Mouse (Mus musculus) erythroblast, embryonic 14.5 days (primary cell): ENCODE results near the gene Olfr464. TPM values are rescaled to one million over a fixed set of nuclear protein-coding genes. Genes with fewer than 3 reads are reported as not detected.

ENCODE experiments used
- H3K27me3 ChIP-seq: 2 replicates; pipeline ENCODE4 v1.6.1; 2012; ENCODE audit warnings: inconsistent platforms; ENCODE audit not compliant: control insufficient read depth
- H3K36me3 ChIP-seq: 2 replicates; pipeline ENCODE4 v1.6.1; 2012; ENCODE audit warnings: mild to moderate bottlenecking, inconsistent platforms; ENCODE audit not compliant: control insufficient read depth
- H3K4me1 ChIP-seq: 2 replicates; pipeline ENCODE4 v1.6.1; 2012; ENCODE audit warnings: inconsistent platforms; ENCODE audit not compliant: control insufficient read depth
- H3K4me3 ChIP-seq: replicated peaks from 2 replicates; pipeline ENCODE3; 2012; ENCODE audit warnings: moderate library complexity, mild to moderate bottlenecking, inconsistent platforms
- H3K9me3 ChIP-seq: 2 replicates; pipeline ENCODE4 v1.6.1; 2012; ENCODE audit warnings: low read length, inconsistent platforms, mixed read lengths; ENCODE audit not compliant: control insufficient read depth
- GATA1 ChIP-seq: IDR thresholded peaks from 2 replicates; pipeline ENCODE4 v1.6.1; 2012; ENCODE audit warnings: low read length, inconsistent platforms, mixed read lengths
- TAL1 ChIP-seq: IDR thresholded peaks from 3 replicates; pipeline ENCODE4 v1.6.1; 2012; ENCODE audit warnings: low read length, inconsistent platforms, mixed read lengths
- polyA plus RNA-seq: library from polyadenylated mRNA; stranded (reverse); fragments of >175 nt; gene quantifications from 2 replicates; pipeline ENCODE4 v1.2.3, GENCODE M21; 2012

The Olfr464 gene
- polyA plus RNA-seq, 1 experiment = not detected

GRCm38 (mm10) chr11:87930348-87930747 is 9.6 kb upstream of the Olfr464 start:
- Histone ChIP-seq H3K27me3 (no peaks in the 10 kb centered on the region), H3K4me1 (no peaks in the 10 kb centered on the region), H3K4me3 (no peak overlapping the region), H3K36me3 (no peaks in the 10 kb centered on the region), H3K9me3 (no peaks in the 10 kb centered on the region)
- TF ChIP-seq GATA1 (no peak), TAL1 (no peak)

GRCm38 (mm10) chr11:87920301-87920700 is 466 bp downstream of the Olfr464 start:
- H3K4me1 ChIP-seq = no peaks in the 10 kb centered on the region
- no peaks in the 10 kb centered on the region for H3K36me3 ChIP-seq
- H3K9me3 ChIP-seq = no peaks in the 10 kb centered on the region
- H3K4me3 ChIP-seq = no peak overlapping the region
- H3K27me3 ChIP-seq = no peaks in the 10 kb centered on the region
- no peak for TF ChIP-seq TAL1
- TF ChIP-seq GATA1 = no peak

GRCm38 (mm10) chr11:87916005-87916404 is 4.8 kb downstream of the Olfr464 start:
- Histone ChIP-seq H3K4me1 (no peaks in the 10 kb centered on the region), H3K36me3 (no peaks in the 10 kb centered on the region), H3K27me3 (no peaks in the 10 kb centered on the region), H3K4me3 (no peak overlapping the region), H3K9me3 (no peaks in the 10 kb centered on the region)
- TF ChIP-seq GATA1 (no peak), TAL1 (no peak)

GRCm38 (mm10) chr11:87904331-87904730 is 16.4 kb downstream of the Olfr464 start:
- TF ChIP-seq GATA1 = no peak
- no peak for TF ChIP-seq TAL1
- no peaks in the 10 kb centered on the region for H3K4me1 ChIP-seq
- no peaks in the 10 kb centered on the region for H3K9me3 ChIP-seq
- no peaks in the 10 kb centered on the region for H3K36me3 ChIP-seq
- H3K4me3 ChIP-seq = no peak overlapping the region
- no peaks in the 10 kb centered on the region for H3K27me3 ChIP-seq

GRCm38 (mm10) chr11:87897287-87897686 is 23.5 kb downstream of the Olfr464 start, which contains the start of gene Olfr463:
Olfr463 (minus strand) TSS chr11:87897387.
- TF ChIP-seq TAL1 = no peak
- no peak for TF ChIP-seq GATA1
- Histone ChIP-seq H3K4me3 (no peak within 1 kb of the TSS), H3K9me3 (no peaks in the 10 kb centered on the region)

GRCm38 (mm10) chr11:87892168-87892567 is 28.6 kb downstream of the Olfr464 start, which contains the start of gene Olfr462:
Olfr462 (minus strand) TSS chr11:87892268.
- TF ChIP-seq GATA1 (no peak), TAL1 (no peak)
- no peaks in the 10 kb centered on the region for H3K36me3 ChIP-seq
- no peaks in the 10 kb centered on the region for H3K4me1 ChIP-seq
- H3K27me3 ChIP-seq = no peaks in the 10 kb centered on the region; the same call in 1 of the 2 replicates
- no peak within 1 kb of the TSS for H3K4me3 ChIP-seq
- H3K9me3 ChIP-seq = no peaks in the 10 kb centered on the region

More at GRCm38 (mm10) chr11:87897287-87897686, 23.5 kb downstream of the Olfr464 start, which contains the start of gene Olfr463:
- Histone ChIP-seq H3K36me3 (no peaks in the 10 kb centered on the region), H3K4me1 (no peaks in the 10 kb centered on the region), H3K27me3 (peaks cover 2% of the 10 kb centered on the region; the same call in 1 of the 2 replicates)

- Histone ChIP-seq H3K9me3 (no peaks in the 10 kb centered on the region), H3K27me3 (no peaks in the 10 kb centered on the region), H3K36me3 (no peaks in the 10 kb centered on the region), H3K4me3 (no peak overlapping the region), H3K4me1 (no peaks in the 10 kb centered on the region)
- TF ChIP-seq GATA1 (no peak), TAL1 (no peak)
These were observed 35.9 kb downstream of the Olfr464 start for GRCm38 (mm10) chr11:87884856-87885255.

- no peak overlapping the region for H3K4me3 ChIP-seq
- H3K27me3 ChIP-seq = no peaks in the 10 kb centered on the region
- no peaks in the 10 kb centered on the region for H3K4me1 ChIP-seq
- no peak for TF ChIP-seq TAL1
- no peak for TF ChIP-seq GATA1
- no peaks in the 10 kb centered on the region for H3K9me3 ChIP-seq
- no peaks in the 10 kb centered on the region for H3K36me3 ChIP-seq
These were observed 37.3 kb downstream of the Olfr464 start for GRCm38 (mm10) chr11:87883493-87883892.

- no peak overlapping the region for H3K4me3 ChIP-seq
- no peaks in the 10 kb centered on the region for H3K27me3 ChIP-seq
- TF ChIP-seq GATA1 = no peak
- TF ChIP-seq TAL1 = no peak
- H3K36me3 ChIP-seq = no peaks in the 10 kb centered on the region
- no peaks in the 10 kb centered on the region for H3K9me3 ChIP-seq
- no peaks in the 10 kb centered on the region for H3K4me1 ChIP-seq
These were observed 39.1 kb downstream of the Olfr464 start for GRCm38 (mm10) chr11:87881714-87882113.

- H3K27me3 ChIP-seq = no peaks in the 10 kb centered on the region
- TF ChIP-seq TAL1 (no peak), GATA1 (no peak)
- no peak overlapping the region for H3K4me3 ChIP-seq
- H3K9me3 ChIP-seq = no peaks in the 10 kb centered on the region
- no peaks in the 10 kb centered on the region for H3K36me3 ChIP-seq
- no peaks in the 10 kb centered on the region for H3K4me1 ChIP-seq
These were observed 40.9 kb downstream of the Olfr464 start for GRCm38 (mm10) chr11:87879826-87880225.
